Mouse (Mus musculus) lung, adult 18-20 months (tissue): ENCODE measurements around the gene Lyrm1.

Experiments
- DNase-seq, 2 experiments: peaks; one replicate each; pipeline ENCODE4 v3.0.0; 2022; ENCODE audit warnings: mixed read lengths in 2 of 2

Lyrm1 gene

DNA sequence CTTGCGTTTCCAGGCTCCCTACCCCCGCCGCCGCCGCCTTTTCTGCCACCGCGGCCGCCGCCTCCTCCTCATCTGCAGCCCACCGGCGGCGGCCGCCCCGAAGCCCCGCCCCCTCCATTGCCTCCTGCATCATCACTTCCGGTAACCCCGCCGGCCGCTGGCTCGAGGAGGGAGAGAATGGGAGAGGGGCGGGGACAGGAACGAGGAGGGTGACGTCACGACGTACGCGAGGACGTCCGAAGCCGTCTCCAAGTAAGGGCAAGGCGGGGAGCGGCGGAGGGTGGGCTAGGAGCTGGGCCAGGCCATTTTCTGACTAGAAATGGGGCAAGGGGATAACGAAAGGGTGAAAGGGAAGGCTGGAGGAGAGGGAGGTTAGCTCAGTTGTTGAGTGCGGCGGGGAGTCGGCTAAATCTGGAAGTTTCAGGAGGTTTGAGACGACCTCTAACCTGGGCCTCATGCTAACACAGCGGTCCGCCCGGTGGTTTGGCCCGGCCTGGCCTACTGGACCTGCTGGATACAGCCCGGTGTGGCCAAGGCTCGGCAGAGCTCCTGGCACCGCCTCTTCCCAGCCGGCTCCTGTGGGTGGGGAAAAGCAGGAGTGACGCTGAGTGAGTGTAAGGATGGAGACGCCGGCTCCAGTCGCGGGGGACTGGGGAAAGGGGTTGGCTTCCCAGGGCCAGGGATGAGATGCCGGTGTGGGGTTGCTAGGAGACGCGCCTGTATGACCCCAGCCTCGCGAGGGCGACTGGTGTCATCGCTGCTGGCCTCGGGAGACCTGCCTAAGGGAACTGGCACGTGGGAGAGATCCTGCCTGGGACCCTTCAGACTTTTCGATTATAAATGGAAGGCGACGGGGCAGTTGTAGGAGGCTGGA lies at the start of gene Lyrm1, which contains the start of gene Dcun1d3:
Gene Lyrm1 (plus strand): TSS at position 223 of the 874 bp plus-strand sequence.
Gene Dcun1d3 (minus strand): TSS at position 660 of the 874 bp plus-strand sequence.
- peak; percentile 98 to 99 for DNase-seq

DNA sequence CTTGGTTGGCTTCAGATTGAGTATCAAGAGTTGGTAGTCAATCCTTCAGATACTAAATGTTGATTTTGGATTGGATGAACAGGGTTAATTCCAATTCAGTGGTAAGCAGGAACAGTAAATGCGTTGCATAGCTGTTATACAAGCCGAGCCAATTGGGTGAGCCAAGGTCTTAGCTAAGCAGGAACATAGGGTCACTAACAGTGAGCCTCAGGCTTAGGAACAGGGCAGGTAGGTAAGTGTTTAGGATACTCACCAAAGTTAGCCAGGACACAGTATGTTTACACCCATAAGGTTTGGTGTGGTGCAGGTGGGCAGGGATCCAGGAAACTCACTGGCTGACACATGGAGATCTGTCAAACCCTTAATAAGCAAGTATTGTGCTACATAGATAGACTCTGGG lies 48.3 kb upstream of the Lyrm1 start:
- DNase-seq = no peak

DNA sequence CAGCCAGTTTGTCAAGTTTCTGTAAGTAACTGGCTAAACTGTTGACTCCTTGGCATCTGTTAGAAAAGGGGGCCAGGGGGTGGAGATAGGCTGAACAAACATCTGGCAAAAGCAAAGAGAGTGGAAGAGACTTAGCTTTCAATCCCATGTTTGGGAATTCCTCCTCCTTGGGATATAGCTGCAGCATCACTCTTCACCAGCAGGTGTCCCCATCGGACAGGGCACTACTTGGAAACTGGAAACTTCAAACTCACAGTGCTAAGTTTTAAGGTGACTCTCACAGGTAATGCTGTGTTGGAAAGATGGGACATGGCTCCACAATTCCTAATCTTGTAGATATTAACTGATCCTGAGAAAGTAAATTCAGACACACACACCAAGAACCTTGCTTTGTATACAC lies 46.6 kb upstream of the Lyrm1 start:
- peak; percentile 72 for DNase-seq

DNA sequence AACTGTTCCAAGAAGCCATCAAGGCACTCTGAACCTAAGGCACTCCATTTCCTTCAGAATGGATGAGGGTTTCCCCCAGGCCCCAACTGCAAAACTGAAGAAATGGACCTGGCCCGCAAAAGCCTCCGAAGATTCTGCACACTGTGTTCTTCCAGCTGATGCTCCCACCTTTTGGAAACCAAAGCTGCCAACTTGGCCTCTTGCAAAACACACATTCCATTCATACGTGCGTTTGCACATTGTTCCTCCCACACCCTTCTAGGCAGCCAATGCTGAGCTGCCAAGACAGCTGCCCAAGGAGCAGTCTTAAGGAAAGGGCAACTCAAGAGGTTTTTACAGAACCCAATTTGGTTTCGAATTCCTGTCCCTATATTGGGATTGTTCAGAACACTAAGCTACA lies 44.9 kb upstream of the Lyrm1 start:
- DNase-seq = peak; percentile 85 to 91

DNA sequence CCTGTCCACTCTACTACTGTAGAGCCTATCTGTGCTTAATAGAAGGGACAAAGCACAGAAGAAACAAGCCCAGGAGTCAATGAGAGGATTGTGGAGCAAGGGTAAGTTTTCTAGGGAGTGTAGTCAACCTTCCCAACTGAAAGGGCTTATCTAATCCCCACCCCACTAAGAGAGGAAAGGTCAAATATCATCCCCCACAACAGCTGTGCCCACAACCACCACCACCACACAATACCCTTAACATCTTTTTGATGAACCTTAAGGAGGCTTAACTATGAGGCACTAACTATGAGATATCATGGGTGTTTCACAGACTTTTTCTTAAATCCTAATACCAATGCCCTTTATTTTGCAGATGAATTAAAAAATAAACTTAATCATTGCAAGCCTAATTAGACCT lies 43.2 kb upstream of the Lyrm1 start:
- DNase-seq = no peak

DNA sequence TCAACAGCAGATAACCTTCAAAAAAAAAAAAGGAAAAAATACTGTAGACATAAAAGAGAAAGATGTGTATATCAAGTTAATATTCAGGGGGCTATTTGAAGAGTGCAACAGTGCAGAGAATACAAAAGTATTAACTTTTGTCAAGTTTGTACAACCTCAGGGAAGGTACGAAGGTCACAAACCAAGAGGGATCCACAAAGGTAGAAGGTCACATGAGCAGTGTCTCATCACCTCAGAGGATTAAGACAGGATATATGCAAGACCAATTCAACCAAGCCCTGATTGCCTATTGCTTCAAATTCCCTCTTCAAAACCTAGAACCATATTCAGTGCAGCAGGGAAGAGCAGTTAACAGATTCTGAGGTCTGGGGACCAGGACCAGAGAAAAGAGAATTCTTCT lies 42.5 kb upstream of the Lyrm1 start:
- DNase-seq = no peak

DNA sequence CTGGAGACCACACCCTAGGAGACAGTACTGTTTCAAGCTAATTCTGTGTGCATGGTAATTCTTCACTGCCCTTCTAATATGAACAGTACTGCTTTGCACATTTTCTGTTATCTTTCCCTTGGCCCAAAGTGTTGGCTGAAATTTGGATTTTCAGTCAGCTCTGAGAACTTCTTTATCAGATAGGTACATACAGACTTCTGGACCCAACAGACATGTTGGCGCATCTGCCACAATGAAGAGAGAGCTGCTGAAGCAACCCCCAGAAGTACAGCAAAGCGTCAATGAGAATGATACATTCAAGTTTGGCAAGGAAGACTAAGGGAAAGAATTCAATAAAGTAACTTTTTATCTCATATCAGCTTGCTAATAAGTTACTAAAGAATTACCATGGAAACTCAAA lies 41.3 kb upstream of the Lyrm1 start:
- DNase-seq = no peak

DNA sequence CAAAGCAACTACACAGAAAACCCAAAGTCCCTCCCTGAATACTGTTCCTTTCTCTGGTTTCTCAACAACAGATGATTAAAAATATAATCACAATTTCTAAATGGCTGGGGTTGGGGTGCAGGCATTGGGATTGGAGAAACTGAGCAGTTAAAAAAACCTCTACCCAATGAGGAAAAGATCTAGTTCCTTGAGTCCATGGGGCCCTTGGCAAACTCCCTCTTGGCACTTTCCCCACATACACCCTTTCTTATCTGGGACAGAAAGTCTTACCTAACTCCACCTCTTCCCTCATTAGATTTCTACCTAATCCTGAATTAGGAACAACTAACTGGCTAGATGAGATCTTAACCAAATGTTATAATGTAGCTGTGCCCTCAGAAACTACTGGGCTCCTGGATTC lies 40.6 kb upstream of the Lyrm1 start:
- DNase-seq = peak in 1 of 2 experiments; percentile 23

DNA sequence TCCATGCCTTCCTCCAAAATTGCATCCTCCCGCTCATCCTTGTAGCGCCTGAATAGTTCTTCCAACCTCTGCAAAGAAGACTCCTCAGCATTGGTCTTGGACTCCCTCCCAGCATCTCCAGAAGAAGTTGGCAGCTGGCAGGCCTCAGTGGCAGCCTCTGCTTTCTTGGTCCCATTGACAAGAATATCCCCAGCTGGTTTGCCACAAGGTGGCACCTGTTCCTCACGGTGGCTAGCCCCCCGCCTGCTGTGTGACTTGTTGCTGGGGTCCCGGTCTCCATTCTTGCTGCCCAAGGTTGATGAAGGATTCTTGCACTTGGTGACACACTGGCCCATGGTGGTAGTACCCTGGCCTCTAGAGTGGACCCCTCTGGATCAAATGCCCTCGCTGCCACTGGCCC lies 36.2 kb upstream of the Lyrm1 start:
- peak; percentile 14 to 28 for DNase-seq

DNA sequence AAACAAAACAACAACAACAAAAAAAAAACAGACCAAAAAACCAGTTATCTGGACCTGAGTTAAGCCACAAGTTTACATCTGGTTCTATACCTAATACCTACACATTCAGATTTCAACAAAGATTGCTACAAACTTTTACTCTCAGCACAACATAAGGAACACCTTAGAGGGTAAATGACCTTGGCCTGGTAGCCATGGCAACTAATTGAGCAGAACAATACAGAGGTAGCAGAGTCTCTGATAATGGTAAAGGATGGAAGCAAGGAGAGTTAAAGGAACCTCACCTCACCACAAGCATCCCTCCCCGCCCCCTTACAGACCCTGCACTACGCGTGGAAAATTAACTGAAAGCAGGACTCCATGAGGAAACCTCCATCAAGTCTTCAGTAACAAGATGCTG lies 35.5 kb upstream of the Lyrm1 start:
- no peak for DNase-seq

DNA sequence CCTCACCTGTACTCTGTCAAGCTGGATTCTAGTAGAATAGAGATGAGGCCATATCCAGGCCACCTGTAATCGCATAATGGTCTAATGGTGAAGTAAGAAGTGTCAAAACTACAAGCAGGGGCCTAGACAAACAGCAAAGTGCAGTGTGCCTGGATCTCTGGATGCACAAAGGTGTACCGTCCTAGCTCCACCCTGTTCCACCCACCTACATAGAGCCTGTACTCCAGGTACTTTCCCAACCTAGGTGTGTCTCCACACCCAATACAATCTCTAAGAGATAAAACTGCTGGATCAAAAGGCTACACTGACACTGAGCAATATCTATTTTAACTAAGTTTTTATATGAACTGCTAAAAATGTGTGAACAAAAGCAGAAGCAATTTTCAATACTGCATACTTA lies 35.1 kb upstream of the Lyrm1 start:
- DNase-seq = no peak

DNA sequence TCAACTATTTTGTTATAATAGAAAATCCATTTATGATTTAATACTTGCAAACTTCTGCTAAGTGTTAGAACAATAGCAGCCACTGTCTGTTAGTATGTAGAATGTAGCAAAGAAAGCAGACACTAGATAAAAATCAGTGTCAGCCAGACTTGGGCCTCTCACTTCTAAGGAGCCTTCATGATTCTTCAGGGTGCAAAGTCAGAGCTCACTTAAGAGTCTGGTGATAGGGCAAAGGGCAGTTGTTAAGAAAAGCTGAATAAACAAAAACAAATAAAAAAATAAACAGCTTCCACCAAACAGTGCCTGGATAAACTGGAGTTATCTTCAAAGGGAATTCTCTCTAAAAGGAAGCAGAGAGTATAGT lies 34.7 kb upstream of the Lyrm1 start:
- no peak for DNase-seq

DNA sequence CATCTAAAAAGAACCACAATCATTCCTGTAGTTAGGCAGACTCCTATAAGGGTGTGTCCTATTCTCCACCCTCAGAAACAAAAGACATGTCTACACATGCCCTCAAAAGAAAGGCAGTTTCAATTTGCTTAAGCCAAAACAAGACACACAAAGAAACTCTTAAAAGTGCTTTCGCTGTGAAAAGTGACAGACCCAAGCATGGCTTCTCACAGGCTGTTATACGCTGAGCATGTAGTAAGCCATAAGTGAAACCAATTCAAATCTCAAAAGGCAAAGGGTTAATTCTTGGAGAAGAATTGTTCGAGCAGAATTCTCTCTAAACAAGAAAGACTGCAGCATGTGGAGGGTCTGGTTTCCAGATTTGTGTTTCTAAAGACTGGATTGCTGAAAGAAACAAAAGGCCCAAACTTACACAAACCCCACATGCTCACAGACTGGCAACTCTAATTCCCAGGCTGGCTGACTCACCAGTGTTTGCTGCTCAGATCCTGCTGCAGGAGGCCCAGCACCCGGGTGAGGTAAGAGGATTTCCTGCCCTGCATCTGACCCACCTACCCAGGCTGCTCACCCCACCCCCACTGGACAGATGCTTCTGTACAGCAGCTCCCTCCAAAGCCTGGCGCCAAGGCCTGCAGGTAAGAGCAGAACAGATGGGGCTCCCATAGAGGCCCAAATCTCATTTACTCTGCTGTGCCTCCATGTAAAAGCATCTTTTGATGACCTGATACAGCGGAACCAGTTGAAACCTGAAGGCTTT lies 34.1 kb upstream of the Lyrm1 start:
- DNase-seq = peak; percentile 60 to 72

DNA sequence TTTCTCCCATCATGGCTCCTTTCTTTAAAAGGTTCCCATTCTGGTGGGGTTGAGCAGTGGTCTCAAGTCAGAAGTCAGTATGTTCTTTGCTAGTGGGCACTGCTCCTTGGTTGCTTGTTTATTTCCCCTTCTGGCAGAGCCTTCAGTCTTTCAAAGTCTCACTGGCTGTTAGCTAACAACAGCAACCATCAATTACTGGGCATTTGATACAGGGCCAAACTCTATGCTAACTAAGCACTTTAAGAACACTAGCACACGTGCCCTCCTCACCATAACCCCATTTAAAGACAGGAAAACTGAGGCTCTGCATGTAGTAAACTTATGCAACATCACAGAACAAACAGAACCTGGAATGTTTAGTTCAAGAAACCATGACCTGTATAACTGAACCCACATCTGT lies 33.5 kb upstream of the Lyrm1 start:
- no peak for DNase-seq

DNA sequence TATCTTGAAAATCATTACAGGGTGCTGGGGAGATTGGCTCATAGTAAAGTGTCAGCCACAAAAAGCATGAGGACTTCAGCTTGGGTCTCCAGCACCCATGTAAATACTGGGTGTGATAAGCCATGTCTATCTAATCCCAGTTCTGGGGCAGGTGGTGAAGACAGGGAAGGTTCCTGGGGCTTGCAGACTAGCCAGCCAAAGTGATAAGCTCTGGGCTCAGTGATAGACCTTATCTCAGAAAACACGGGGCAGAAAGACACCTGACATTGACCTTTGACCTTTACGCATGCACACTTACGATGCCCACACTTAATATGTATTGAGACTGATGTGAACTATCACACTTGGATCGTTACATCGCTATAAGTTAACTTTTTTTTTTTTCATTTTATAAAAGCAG lies 31.2 kb upstream of the Lyrm1 start:
- DNase-seq = no peak

DNA sequence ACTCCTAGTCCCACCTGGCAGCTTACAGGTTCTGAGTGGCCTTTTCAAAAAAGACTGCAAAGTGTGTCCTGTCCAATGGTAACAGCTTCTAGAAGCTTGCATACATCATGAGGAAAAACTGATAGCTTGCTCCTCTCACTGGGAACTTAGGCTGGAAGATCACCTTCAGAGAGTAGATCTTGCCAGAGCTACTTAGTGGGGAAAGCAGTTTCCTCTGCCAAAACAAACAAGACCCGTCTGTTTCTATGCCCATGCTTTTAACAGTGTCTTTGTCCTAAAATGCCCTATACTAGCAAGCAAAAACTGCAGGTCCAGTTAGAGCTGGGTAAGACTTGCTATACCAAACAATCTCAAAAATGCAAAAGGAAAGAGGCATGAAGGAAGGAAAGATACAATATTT lies 29.5 kb upstream of the Lyrm1 start:
- DNase-seq = no peak

DNA sequence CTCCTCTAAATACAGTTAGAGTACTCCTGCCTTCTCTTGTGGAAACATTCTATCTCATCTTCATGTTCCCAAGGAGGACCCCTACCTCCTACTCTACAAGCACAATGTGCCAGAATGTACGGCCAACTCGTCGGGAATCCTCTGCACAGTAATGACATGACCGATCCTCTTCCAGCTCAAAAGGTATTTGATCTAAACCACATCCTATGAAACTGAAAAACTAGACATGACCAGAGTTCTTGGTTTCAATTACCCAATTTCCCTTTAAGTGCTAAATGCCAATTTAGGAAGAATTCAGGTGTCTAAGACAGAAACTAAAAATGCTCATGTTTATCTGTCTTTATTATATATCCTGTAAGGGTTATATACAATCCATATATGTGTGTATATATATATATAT lies 23.5 kb upstream of the Lyrm1 start:
- no peak for DNase-seq

DNA sequence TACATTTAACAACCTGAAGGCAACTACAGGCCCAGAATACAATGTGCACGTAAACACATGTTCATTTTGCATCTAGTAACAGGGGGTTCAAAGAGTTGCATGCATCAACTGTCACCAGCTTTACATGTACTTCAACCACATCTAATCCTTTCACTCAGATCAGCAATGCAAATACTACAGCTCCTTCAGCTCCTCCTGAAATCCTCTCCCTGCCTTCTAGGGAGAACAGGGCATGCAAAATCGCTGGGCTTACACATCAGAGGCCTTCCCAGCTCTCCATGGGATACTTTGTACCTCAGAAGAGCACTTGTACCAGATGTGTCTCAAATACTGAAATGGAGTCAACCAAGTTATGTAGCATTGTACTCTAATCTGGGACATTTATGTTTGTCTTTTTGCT lies 22.6 kb upstream of the Lyrm1 start:
- no peak for DNase-seq

DNA sequence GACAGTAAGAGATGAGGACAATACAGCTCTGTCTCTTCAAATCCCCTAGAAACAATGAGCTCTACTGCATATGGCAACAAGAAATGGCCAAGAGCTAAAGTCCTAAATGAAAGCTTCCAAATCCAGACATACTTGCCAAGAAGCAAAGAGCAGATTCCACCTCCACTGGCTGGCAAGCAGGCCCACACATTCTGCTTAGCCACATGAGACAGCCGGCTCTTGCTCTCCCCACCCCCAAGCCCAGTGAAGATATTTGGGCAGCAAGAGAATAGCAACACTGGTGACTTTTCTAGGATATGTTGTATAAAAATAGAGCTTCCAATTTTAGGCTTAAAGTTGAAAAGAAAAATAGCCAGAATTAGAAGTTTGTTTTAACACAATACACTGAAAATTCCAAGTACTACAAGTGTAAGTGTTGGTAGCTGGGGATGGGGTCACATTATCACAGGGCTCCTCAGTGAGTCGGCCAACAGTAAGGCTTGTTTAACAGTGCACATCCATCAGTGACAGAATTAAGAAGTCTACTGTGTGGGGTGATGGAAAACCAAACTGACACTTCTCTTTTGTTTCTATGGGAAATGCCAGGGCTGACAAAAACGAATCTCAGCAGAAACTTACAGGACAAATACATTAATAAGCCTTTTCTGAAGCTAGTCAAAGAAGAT lies 19.8 kb upstream of the Lyrm1 start:
- DNase-seq = no peak

DNA sequence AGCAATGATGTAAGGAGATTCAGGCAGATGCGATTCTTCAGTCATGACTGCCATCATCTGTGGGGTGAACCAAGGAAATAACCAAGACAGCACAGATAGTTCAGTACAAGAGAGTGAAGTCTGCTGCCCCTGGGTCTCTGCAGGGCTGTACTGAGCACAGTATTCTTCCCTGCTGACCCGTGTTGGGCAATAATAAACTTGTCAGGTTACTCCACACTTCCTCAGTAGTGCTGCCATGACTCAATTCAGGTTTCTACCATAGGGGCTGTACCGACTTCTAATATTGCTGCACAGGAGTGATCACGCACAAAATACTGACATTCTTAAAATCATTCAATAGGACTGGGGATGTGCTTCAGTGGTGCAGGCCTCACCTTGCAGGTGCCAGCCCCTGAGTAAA lies 16.5 kb upstream of the Lyrm1 start:
- DNase-seq = peak in 1 of 2 experiments; percentile 14

DNA sequence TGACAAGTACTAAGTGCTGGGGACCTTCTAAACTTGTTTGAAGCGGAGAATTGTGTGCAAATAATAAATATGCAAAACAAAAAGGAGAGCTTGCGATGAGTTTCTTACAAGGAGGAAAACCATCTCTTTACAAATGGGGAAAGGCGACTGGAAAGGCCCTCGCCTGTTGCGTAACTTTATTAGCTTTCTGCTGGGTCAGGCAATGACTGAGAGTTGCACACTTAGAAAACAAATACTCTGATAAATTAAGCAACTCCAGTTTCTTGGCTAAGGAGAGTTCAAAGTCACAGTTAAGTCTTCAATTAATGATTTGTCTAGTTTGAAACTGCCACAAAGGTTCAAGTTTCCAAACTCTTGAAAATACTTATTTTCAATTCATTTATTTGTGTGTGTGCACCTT lies 15.3 kb upstream of the Lyrm1 start:
- peak; percentile 61 to 70 for DNase-seq

DNA sequence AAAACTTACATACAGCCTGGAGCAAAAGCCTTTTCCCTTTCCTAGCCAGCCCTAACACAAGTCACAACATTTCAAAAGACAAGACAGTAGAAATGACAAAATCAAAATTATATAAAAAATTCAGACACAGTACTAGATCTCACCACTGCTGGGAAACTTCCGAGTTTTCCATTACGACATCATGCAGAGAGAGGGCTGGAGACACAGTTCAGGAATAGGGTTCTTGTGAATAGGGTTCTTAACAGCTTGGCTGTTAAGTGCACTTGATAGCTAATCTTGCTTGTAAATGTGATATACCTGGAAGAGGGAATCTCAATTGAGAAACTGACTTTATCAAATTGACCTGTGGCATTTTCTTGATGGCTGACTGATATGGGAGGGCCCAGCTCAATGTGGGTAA lies 14.4 kb upstream of the Lyrm1 start:
- peak in 1 of 2 experiments; percentile 15 for DNase-seq

DNA sequence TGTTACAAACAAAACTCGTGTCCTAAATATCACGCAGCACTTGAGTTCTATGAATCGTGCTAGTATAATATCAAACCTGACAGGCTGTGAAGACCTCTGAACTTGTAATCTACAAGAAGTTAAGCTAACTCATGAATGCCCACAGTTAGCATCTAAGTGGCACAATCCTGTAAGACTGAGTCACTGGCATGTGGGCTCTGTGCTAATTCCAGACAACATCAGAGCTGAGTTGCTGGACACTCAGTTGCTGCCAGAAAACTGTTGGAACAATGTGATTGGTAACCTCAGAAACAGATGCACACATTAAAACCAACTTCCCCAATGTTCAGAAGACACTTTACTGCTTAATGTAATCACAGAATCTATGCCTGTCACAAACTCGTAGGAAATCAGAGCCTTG lies 7.8 kb upstream of the Lyrm1 start:
- DNase-seq = no peak

DNA sequence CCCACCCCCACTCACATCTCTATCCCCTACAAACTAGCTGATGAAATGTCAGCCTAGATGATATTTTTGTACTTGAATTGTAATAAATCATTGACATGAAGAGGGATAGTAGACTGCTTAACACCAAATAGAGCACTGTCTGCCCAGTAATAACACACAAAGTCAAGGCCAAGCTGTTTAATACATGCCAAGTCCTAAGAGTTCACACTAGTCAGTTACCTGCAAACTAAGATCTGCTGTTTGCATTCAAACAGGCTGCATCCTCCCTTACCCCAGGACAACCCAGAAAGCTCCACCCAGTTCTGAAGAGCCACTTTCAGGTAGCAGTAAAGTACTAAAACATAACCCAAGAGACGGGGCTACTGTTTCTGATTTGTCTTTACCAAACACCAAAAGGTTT lies 3.5 kb upstream of the Lyrm1 start:
- no peak for DNase-seq
